Mouse (Mus musculus): ENCODE results near the gene Neurl3.

- TF ChIP-seq CTCF (IDR thresholded peaks at IDR 0.05 in 2 of 3, conservative IDR thresholded peaks at IDR 0.05 in 1 of 3; ENCODE audit: control insufficient read depth in 1 of 3, insufficient read depth in 1 of 3, low read depth in 2 of 3, low read length in 3 of 3, poor library complexity in 1 of 3, severe bottlenecking in 1 of 3) (no peak), E2F4 (IDR thresholded peaks at IDR 0.05; ENCODE audit: borderline replicate concordance, low read depth, low read length) (no peak), POLR2A (IDR thresholded peaks at IDR 0.05; ENCODE audit: control insufficient read depth in 1 of 2, insufficient read depth in 1 of 2, low read depth in 1 of 2, low read length in 2 of 2, poor library complexity in 1 of 2) (no peak)
Measured at GRCm38 (mm10) chr1:36303381-36304320, 29.2 kb upstream of the Neurl3 start.

Measured in MEL (cell line).